Mouse (Mus musculus) CD8-positive naive resting alpha-beta T cell, adult 2 months (primary cell): ENCODE measurements around the gene Dock1.

Experiments used
- DNase-seq, 2 experiments: peaks; one replicate each; pipeline ENCODE4 v3.0.0; 2022; ENCODE audit warnings: low read depth in 2 of 2, low spot score in 2 of 2

Gene Dock1

DNA sequence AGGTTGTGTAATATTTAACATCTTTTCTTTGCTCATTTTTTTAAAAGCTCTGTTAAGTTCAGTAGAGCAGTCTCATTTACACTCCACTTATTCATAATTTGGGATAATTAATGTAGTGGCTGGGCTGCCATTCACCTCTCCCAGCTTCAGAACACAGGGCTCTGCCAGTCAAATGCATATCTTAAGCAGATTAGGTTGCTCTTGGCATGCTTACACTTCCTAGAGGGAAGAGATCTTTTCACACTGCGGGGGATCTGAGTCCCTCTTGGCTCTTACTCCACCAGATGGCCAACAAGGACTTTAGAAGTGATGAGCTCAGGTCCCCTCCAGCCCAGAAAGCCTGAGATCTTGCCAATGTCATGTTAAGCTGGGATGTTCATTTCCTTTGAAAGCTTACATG lies 150.8 kb downstream of the Dock1 start:
- no peak for DNase-seq

DNA sequence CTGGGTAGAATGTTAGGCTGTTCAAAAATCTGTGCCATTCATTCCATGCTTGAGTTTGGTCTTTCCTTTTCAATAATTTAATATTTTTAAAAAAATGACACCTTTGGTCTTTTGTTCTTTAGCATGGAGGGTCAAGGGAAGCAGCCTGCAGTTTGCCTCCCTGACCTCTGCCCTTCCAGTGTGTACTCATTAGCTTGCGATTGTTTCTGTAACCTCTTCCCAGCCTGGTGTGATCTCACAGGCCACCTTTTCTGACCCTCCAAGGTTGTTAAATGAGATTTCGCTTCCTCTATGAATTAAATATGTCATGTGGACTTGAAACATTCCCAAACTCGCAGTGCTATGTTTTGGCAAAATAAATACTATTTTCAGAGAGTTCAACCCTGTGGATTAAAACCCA lies 151.6 kb downstream of the Dock1 start:
- no peak for DNase-seq

DNA sequence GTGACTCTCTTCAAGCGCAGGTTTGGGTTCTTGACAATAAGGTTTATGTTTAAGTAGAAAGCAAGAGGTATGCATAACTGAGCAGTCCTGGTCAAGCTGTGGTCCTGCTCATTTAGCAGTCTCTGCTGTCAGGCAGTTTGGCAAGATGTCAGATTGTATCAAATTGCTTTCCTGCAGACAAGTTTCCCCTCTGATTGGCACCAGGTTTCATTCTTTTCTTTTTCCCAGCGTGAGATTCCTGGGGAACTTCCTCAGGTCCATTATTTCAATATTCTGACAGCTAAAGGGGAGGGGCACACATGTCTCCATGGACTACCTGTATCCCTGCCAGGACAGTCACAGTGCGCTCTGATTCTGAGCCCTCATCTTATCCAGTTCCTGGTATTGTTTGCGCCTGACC lies 153.4 kb downstream of the Dock1 start:
- no peak for DNase-seq

DNA sequence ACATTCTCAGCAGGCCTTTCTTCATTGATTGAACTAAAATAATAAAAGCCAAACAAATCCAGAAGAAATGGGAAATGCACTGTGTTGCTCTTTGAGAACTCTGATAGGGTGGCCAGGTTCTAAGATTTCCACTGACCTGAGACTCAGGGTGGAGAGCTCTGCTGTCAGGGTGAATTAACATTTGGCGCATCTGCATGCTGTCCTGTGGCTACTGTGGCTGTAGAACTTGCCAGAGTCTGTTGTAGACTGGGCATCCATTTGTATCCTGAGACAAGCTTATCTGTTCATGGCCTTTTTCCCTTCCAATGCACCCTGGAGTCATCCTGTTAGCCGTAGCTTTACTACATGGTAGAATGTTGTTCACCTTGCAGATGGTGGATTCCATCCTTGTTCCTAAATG lies 169.6 kb downstream of the Dock1 start:
- DNase-seq, result no peak

DNA sequence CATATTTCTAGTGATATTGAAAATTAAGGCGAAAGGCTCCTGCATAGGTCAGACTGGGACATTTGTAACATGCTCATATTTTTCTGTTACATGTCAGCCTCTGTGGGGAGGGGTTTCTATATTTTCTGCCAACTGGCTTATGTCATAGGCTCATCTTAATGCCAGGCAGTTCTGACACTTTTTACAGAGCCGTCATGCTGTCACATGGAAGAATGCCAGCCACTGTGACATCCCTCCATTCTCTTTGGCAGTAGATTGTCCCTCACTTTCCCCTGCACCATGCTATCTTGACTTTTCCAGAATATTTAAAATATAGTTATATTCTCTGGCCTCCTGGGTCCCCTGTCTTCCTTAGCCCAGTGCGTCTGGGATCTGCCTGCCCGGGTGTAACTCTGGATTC lies 172.3 kb downstream of the Dock1 start:
- no peak for DNase-seq

DNA sequence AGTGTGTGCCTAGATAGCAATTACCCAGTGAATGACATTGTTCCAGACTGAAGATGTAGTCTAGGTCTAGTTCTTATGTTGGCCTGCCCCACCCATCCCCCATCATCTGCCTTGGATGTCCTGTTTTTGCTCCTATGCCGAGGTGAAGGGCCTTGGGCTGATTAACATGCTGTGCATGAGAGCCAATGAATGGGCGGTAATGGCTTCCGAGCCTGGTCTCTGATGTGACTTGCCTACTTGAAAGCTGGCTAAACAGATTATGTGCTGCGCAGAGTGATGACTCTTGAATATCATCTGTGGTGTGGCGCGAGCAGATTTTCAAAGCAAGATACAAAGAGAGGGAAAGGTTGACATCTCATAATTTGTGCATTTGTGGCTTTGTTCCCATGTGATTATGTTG lies 191.5 kb downstream of the Dock1 start:
- DNase-seq, result no peak

DNA sequence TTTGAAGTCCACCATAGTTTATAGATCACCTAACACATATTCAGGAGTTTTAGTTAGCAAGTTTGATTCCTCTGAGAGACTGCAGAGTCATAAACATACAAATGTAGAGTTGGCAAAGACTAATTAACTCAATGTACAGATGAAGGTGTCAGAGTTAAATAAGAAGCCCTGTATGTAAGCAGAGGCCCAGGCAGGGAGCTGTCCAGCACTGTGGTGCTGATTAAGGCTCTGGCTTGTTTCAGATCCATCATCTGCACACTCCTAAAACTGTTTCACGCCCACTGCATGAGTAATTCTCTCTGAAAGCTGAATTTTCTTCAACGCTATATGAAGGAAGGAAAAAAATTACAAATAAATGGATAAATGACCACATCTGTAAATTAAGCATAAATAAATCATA lies 193.7 kb downstream of the Dock1 start:
- no peak for DNase-seq

DNA sequence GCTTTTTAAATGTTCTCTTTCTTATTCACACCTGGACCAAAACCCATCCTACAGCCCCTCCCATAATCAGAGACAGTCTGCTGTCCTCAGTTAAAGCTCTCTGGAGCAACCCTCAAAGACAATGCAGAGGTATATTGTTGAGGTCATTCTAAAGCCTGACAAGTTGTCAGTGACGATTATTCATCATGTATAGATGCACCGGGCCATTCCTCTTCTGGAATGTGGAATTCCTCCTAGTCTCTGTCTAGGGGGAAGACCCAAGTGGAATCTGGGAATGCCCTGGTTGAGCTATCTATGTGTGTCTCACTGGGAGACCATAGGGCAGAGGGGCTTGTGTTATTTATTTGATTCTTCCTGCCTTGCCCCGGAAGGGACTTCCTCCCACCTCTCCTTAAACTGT lies 202.1 kb downstream of the Dock1 start:
- DNase-seq, result no peak

DNA sequence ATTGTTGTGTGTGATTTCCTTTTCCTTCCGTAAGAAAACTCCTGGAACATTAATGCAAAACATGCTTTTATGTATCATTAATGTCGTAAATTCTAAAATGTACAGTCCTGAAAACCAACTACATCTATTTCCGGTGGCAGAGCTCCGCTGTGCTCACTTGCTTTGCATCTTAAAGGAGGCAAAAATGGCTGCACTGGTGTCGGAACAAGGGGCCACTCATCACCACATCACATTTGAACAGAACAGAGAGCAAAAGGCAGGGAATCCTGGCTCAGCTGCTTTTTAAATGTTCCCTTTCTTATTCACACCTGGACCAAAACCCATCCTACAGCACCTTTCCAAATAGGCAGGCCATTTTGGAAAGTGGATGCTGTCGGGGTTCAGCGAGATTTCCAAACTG lies 202.5 kb downstream of the Dock1 start:
- no peak for DNase-seq

DNA sequence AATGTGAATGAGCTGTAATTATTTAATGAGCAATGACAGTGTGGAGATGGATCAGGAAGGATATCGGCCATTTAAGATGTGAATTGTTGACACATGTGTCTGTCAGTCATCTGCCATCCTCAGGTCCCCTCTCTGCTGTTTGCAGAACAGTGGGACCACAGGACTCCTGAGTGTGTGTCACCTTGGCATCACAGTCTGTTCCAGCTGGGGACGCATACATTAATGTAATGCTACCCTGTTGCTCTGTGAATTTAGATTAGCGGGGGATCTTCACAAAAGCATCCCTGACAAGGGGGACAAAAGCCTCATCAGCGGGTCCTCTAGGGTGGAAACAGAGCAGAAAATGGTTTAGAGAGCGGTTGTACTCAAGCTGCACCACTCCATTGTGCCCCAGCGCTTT lies 208.5 kb downstream of the Dock1 start:
- DNase-seq, result no peak

DNA sequence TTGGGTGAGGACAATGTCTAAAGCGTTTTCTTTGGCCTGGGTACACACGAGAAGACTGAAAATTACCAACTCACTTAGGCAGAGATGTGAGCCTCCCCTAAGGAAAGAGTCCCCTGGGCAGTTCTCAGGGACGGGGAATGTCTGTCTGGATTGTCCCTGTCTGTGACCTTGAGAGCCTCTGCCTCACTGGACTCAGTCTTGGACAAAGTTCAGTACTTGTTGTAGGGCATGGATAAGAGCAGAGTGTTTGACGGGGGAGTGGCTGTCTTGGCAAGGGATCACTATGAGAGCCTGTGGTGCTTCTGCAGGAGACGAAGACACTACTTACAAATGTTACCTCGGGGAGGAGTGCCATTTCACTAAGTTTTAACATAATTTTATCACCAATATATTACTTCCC lies 210.0 kb downstream of the Dock1 start:
- DNase-seq, result no peak

DNA sequence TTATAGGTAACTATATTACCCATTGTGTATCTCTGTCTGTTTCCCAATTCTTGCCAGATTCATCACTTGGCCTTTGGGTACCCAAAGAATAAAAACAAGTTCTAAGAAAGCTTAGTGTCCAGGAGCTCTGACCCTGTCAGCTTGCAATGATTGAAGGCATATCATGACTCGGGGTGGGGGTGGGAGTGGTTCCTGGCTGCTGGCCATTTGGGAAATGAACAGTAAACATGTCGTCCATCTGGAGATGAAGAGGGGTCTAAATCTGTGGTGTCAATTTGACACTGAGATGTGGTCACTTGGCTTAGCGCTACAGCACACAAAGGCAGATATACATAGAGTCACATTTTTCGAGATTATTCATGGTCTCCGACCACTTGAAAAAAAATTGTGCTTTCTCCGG lies 213.1 kb downstream of the Dock1 start:
- DNase-seq, result no peak

DNA sequence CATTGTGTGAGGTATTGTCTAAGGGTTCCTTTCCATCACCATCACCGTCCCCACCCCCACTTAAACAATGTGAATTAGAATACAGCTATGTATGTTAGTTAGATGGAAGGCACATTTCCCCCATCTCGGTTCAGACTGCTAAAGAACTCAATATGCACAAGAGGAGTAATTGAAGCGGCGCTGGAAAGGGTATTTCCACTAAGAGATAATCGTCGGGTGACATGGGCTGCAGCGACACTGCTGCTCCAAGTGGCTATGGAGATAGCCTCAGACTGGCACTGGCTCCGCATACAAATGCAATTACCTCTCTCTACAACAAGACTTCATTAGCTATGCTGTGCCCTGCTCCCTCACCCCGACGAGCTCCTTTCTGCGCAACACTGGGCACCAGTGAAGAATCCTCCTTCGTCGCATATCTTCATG lies 222.0 kb downstream of the Dock1 start:
- no peak for DNase-seq

DNA sequence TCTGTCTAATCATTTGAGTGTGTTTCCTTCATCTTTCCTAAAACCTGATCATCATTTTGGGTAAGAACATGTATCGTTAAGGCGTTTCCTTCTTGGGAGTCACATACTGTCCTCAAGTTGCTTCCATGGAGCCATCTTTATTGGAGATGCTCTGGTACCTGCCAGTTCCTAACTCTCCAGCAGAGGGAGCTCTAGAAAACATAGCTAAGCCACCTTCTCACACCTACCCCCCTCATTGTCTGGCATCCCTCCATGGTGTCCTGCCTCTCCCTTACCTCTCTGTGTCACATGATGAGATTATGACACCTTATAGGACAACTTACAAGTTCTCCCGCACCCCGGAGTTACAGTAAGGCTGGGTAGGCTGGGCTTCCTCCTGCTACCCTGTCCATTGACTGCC lies 222.5 kb downstream of the Dock1 start:
- no peak for DNase-seq

DNA sequence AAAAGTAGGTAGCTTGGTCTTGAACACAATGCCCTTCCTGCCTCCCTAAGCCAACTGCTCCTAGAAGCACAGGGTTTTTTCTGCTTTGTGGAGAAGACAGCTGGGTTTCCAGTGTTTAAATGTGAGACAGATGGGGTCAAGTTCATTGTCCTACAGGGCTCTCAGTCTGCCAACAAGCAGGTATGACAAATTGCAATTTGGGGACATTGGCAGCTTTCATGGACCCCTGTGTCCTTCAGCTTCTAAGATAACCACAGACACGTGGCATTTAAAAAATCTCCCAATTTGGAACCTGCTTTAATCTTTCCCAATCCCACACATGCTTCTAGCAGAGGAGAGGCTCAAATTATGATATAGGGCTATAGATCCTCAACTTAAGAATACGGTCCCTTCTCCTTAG lies 224.2 kb downstream of the Dock1 start:
- DNase-seq, result no peak

DNA sequence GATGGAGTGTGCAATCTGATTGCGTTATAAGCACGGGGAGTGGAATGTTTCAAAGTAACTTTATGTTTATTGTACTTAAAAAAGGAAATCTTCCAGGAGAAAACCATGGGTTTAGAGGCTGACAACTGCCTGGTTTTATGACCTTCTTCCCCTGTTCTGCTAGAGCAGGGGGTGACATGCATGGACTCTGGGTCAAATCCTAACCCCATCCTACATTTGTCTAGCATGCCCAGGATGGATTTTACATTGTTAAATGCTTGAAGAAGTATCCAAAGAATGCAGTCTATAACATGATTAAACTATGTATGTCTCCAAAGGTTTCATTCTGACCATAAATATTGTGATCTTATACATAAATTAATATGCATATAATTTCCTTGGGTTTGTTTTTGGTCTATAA lies 229.0 kb downstream of the Dock1 start:
- no peak for DNase-seq

DNA sequence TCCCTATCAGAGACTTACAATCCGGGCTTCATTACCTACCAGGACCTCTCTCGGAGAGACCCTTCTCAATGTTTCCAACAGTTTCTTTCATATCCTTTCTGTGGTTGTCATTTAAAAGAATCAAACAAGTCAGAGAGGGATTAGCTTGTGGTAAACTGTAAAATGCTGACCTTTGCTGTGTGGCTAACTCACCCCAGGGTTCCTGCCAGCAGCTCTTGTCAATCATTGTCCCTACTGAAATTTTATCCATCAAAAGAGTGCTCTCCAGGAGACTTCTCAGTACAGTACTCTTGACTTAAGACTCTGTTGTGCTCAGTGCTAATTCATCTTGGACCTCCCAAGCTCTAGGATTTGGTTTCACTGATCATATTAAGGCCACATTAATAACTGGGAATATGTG lies 231.5 kb downstream of the Dock1 start:
- DNase-seq, result no peak

DNA sequence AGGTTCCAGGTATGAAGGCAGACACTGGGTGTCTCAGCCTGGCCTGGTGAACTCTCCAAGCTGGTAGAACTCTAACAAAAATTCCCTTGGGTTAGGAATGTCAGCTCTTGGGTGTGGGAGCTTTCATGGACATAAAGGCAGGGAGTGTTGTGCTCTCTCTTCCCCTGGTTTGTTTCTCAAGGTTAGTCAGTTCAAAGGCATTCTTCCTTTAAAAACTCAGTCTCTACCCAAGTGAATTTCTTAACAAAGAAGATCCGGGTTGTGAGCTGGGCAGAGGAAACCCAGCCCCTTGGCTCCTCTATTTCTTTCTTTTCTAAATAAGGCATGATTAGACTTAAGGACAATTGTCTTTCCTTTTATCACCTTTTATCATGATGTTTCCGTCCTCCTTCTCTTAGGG lies 261.4 kb downstream of the Dock1 start:
- no peak for DNase-seq

DNA sequence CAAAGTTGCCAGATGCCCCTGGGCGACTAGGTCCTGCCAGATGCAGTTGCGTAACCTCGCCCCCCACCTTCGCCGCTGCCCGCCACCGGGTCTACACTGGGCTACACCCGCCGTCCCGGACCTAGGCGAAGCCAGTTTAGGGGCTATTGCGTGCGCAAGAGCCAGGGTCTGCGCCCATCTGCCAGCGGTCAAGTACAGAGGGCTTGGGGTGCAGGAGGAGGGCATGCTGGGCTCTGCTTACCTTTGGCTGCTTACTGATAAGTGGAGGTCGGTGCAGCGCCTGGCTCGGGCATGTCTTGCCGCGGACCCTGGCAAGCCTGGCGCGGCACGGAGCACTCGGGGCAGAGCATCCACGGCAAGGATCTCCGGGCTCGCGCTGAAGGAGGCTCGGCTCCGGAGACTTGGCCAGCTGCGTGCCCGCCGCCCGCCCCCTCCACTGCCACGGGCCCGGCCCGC lies 267.0 kb downstream of the Dock1 start:
- no peak for DNase-seq

DNA sequence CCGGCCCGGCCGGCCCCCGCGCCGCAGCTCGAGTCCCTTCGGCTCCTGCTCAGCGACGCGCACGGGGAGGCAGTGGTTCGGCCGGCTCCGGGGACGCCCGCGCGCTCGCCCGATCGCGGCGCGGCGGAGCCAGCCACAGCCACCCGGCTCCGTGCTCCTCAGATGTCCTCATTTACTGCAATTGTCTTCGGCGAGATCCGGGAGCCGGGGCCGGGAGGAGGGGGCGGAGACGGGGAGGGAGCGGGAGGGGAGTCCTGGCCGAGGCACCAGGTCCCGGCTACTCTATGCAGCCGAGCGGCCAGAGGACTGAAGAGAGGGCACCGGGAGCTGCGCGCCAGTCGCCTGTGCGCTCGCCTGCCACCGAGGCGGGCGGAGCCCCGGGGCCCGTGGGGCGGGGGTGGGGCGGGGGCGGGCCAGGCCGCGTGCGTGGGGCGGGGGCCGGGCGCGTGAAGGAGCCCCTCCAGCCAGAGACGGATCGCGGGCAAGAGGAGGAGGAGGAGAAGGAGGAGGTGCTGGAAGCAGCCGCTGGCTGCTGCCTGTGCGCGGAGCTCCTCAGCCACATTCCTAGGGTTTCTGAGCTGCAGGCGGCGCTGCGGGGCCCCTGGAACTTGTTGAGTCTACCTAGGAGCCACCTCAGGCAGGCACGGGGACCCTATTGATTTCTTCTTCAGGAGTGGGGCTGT lies 267.6 kb downstream of the Dock1 start, which contains the start of gene Fam196a:
TSS of gene Fam196a (minus strand) at position 504 of the 683 bp plus-strand sequence.
- no peak for DNase-seq

DNA sequence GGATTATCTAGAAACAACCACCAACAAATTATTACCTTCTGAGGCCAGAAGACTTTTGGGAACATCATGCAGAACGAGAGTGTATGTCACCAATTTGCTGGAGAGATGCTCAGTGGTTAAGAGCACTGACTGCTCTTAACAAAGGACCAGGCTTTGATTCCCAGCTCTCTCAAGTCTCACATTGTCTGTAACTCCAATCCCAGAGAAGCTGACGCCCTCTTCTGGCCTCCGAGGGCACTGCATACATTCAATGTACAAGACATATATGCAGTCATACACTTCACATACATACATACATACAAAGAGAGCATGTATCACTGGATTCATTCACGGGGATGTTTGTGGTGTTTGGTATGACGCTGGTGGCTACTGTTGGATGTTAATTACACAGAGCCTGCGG lies 271.4 kb downstream of the Dock1 start:
- no peak for DNase-seq

DNA sequence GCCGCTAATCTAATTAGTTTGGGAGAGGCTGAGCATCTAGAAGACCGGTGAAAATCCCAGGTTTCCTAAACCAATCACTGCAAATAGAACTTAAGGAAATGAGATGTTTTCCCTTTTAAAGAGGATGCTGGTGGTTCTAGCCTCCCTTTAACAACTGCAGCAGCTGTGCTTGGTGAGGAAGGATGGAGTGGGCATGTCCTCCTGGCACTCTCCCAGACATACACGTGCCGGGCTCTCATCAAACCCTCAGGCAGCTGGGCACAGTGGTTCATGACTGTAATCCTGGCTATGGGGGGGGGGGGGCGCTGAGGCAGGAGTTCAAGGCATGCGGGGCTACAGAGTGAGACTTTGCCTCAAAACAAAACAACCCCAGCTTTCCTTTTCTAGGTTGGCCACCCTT lies 272.6 kb downstream of the Dock1 start:
- DNase-seq, result no peak

DNA sequence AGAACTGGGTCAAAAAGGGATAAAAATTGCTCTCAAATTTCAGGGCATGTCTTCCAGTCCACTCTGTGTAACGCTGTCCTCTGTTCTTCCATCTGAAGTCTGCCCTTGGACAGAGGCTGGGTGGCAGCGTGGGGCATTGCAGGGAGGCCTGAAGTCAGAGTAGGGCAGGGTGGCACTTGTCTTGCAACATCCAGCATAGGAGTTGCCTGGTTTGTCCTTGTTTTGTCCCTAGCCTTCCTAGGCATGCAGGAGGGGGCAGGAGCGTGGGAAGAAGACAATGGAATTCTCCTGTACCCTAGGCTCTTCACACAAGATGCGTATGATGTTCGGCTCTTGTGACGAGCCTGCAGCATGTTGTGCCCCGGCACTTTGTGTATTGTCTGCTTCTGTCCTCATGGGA lies 273.2 kb downstream of the Dock1 start:
- DNase-seq, result no peak
